Mouse (Mus musculus): ENCODE measurements around the gene Tor2a. TPM values are rescaled to one million over a fixed set of nuclear protein-coding genes. Genes with fewer than 3 reads are reported as not detected.
A peak's percentile ranks its signal among the peaks of the same experiment; 100 is the strongest.

Gene Tor2a
- polyA plus RNA-seq, 1 experiment from 2014 or later, result 61.5 TPM

DNA sequence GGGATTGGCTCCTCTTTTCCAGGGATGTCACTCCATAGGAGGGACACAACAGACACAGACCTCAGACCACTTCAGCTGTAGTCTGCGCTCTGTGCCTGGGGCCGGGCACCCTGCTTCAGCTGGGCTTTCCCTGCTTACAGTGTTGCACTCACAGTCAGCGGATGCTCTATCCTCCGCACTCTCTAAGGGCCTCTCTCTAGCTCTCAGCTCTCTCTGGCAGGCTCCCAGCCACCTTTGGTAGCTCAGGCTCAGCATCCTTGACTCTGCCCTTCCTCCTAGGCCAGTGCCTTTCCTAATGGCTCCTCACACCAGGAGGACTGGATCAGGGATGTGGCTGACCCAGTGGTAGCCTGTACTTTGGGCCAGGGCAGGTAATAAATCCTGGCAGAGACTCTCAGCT lies 25.1 kb upstream of the Tor2a start:
- Histone ChIP-seq H3K9me3 (no peaks in the 10 kb centered on the region), H3K36me3 (no peaks in the 10 kb centered on the region), H3K4me1 (peaks cover 54% of the 10 kb centered on the region), H3K9ac (no peak overlapping the region), H3K4me2 (replicated peaks) (no peak overlapping the region), H3K27me3 (no peaks in the 10 kb centered on the region), H3K27ac (peak overlapping the region; percentile 81), H3K4me3 (no peak overlapping the region)
- WGBS, result 51% methylated on average over 4 of the region's 4 CpGs
- ATAC-seq (ENCODE audit: insufficient number of reproducible peaks, insufficient read depth, low FRiP score, low TSS enrichment), result no peak

DNA sequence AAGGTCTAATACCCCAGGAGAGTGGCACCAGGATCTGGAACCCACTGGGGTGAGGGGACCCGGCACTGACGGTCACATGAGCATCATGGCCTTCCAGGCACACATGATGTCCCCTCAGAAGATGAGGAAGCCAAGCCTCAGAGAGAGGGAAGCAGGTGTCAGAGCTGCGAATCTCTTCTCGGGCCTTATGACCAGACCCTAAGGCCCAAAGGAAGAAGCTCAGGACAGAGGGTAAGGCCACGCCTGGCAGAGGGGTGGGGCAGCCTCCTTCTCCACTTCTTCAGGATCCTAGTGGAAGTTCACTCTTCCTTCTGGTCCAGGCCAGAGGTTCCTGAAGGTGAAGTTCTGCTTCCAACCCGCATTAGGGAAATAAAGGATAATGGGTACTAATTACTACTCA lies 24.3 kb upstream of the Tor2a start:
- no peak overlapping the region for H3K4me2 ChIP-seq (replicated peaks)
- ATAC-seq (ENCODE audit: insufficient number of reproducible peaks, insufficient read depth, low FRiP score, low TSS enrichment), result no peak
- 63% methylated on average over 6 of the region's 6 CpGs for WGBS
- no peak overlapping the region for H3K9ac ChIP-seq
- H3K9me3 ChIP-seq, result no peaks in the 10 kb centered on the region
- no peak overlapping the region for H3K27ac ChIP-seq
- H3K4me1 ChIP-seq, result peaks cover 54% of the 10 kb centered on the region
- no peaks in the 10 kb centered on the region for H3K27me3 ChIP-seq
- no peaks in the 10 kb centered on the region for H3K36me3 ChIP-seq
- H3K4me3 ChIP-seq, result no peak overlapping the region

DNA sequence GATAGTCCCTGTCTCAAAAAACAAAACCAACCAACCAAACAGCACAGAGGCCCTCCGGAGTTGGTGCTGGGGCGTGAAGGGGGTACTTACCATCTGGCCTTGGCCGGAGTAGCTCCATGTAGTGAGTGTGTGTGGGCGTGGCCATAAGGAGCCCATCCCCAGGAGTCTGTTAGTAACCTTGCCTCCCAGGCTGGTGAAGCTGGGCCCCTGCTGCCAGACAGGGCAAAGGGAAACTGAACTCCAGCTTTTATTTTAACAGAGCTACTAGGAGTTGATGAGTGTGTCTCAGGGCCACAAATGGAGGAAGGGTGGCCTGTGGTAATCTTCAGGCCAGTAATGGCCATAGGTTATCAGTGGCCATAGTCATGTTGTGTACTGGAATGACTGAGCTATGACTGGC lies 22.6 kb upstream of the Tor2a start:
- ATAC-seq (ENCODE audit: insufficient number of reproducible peaks, insufficient read depth, low FRiP score, low TSS enrichment), result no peak
- Histone ChIP-seq H3K27ac (peak overlapping the region; percentile 41; the same call in 1 of the 2 replicates), H3K4me1 (peaks cover 44% of the 10 kb centered on the region)

DNA sequence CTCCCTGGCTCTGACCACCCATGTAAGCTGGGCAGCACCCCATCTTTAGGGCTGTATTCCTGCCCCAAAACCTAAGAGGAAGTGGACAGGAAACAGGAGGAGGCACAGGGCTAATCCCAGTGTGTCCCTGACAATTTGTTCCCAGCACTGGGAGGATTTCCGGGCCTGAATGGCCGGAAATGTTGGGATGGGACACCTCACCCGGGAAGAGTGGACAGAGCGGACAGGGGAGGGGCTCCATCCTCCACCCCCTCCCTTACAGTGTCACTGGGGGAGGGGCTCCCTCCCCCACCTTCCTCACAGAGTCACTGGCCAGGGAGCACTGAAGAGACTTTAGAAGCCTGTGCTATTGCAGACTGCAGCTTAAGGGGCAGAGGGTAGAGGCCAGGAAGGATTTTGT lies 22.1 kb upstream of the Tor2a start:
- Histone ChIP-seq H3K27me3 (no peaks in the 10 kb centered on the region), H3K36me3 (no peaks in the 10 kb centered on the region), H3K4me1 (peaks cover 39% of the 10 kb centered on the region), H3K9me3 (no peaks in the 10 kb centered on the region), H3K9ac (no peak overlapping the region), H3K27ac (no peak overlapping the region), H3K4me2 (replicated peaks) (no peak overlapping the region), H3K4me3 (no peak overlapping the region)
- 34% methylated on average over 4 of the region's 4 CpGs for WGBS
- ATAC-seq (ENCODE audit: insufficient number of reproducible peaks, insufficient read depth, low FRiP score, low TSS enrichment), result no peak

More for the DNA sequence above, 22.6 kb upstream of the Tor2a start:
- 35% methylated on average over 4 of the region's 4 CpGs for WGBS
- Histone ChIP-seq H3K4me2 (replicated peaks) (no peak overlapping the region), H3K27me3 (no peaks in the 10 kb centered on the region), H3K9ac (no peak overlapping the region), H3K36me3 (no peaks in the 10 kb centered on the region), H3K4me3 (no peak overlapping the region), H3K9me3 (no peaks in the 10 kb centered on the region)

DNA sequence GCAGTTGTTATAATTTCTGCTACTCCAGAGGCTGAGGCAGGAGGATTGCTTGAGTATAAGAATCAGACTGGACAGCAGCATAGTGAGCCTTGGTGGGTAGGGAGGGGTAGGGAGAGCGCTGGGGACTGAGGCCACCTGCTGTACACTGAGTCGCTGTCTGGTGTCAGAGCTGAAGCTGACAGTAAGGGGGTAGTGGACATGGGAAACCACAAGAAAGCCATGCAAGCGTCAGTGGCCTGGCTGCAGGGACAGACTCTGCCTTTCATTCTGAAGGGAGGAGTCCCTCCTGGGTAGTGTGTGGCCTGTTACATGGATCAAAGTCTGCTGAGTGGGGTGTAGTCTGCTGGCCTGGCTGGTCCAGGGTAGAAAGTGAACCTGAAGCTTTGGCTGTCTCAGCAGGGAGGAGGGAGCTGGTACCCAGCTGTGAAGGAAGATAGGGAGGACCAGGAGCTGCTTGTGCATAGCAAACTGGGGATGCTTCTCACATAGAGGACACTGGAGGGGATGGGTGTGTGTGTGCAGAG lies 20.7 kb upstream of the Tor2a start:
- 50% methylated on average over 3 of the region's 3 CpGs for WGBS
- Histone ChIP-seq H3K9me3 (no peaks in the 10 kb centered on the region), H3K27me3 (peaks cover 8% of the 10 kb centered on the region; the same call in 1 of the 2 replicates), H3K4me3 (no peak overlapping the region), H3K4me2 (replicated peaks) (no peak overlapping the region), H3K4me1 (peaks cover 33% of the 10 kb centered on the region), H3K27ac (0 out of 2 replicates have a peak overlapping the region, but pooled peaks have one; percentile 36), H3K36me3 (no peaks in the 10 kb centered on the region), H3K9ac (no peak overlapping the region)
- ATAC-seq (ENCODE audit: insufficient number of reproducible peaks, insufficient read depth, low FRiP score, low TSS enrichment), result no peak

DNA sequence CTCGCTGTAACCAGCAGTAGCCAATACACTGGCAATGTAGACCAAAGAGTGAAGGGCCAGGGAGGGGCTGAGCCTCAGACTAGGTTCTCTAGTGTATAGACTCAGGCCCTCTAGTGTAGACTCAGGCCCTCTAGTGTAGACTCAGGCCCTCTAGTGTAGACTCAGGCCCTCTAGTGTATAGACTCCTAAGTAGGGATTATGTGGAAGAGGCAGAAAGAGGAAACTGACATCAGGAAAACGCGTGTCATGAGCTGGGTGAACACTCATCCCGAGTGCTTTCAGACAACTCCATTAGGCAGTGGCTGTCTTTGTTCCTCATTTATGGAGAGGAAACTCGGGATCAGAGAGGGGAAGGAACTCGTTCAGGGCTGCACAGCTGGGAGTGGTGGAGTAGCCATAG lies 20.0 kb upstream of the Tor2a start:
- H3K9ac ChIP-seq, result no peak overlapping the region
- H3K4me1 ChIP-seq, result peaks cover 33% of the 10 kb centered on the region
- no peak overlapping the region for H3K4me3 ChIP-seq
- WGBS, result 63% methylated on average over 6 of the region's 6 CpGs
- ATAC-seq (ENCODE audit: insufficient number of reproducible peaks, insufficient read depth, low FRiP score, low TSS enrichment), result no peak
- H3K36me3 ChIP-seq, result no peaks in the 10 kb centered on the region
- no peak overlapping the region for H3K4me2 ChIP-seq (replicated peaks)
- 0 out of 2 replicates have a peak overlapping the region, but pooled peaks have one; percentile 36 for H3K27ac ChIP-seq
- H3K27me3 ChIP-seq, result peaks cover 14% of the 10 kb centered on the region; the same call in 1 of the 2 replicates
- no peaks in the 10 kb centered on the region for H3K9me3 ChIP-seq

DNA sequence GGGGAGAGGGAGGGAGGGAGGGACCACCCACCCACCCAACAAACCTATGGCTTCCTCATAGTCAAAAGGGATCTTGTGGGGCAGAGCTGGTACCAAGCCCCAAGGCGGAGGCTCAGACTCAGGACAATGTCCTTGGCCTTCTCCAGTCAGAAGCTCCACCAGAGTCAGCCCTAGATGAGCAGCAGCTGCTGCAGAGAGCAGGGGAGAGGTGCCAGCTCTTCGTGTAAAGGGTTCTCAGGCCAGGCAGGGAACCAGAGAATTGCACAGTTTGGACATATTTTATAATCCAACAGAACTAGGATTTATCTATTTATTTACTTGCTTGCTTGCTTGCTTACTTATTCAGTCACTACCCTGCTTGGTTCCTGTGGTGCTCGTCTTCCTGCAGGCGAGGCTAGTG lies 17.7 kb upstream of the Tor2a start:
- no peak overlapping the region for H3K4me2 ChIP-seq (replicated peaks)
- WGBS, result 79% methylated on average over 4 of the region's 4 CpGs
- peaks cover 17% of the 10 kb centered on the region; the same call in 1 of the 2 replicates for H3K27me3 ChIP-seq
- H3K4me3 ChIP-seq, result no peak overlapping the region
- H3K4me1 ChIP-seq, result peaks cover 27% of the 10 kb centered on the region
- H3K27ac ChIP-seq, result no peak overlapping the region
- no peaks in the 10 kb centered on the region for H3K36me3 ChIP-seq
- no peak for ATAC-seq (ENCODE audit: insufficient number of reproducible peaks, insufficient read depth, low FRiP score, low TSS enrichment)
- no peaks in the 10 kb centered on the region for H3K9me3 ChIP-seq
- H3K9ac ChIP-seq, result no peak overlapping the region

DNA sequence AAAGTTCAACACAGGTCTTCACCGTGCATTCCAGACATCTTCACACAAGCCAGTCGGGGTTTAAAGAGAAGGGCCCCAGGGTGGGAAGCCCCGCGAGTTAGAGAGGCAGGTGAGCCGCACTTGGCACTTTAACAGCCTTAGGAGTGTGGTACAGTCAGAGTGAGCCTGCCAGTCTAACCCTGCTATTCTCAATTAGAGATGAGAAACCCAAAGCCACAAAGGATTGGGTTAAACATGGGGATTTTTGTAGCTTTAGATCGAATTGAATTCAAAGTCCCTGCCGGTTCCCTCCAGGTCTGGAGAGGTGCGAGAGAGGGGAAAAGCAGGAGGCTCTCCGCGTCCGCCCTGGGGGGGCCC lies 16.1 kb upstream of the Tor2a start, which contains the start of gene 6330409D20Rik:
6330409D20Rik (minus strand) TSS at position 101 of the 357 bp plus-strand sequence.
- Histone ChIP-seq H3K4me1 (peaks cover 18% of the 10 kb centered on the region), H3K36me3 (peaks cover 3% of the 10 kb centered on the region), H3K4me3 (peak within 1 kb of the TSS; percentile 52), H3K27me3 (peaks cover 17% of the 10 kb centered on the region; the same call in 1 of the 2 replicates), H3K9ac (peak within 1 kb of the TSS; percentile 46), H3K9me3 (no peaks in the 10 kb centered on the region), H3K4me2 (replicated peaks) (peak within 1 kb of the TSS; percentile 96), H3K27ac (0 out of 2 replicates have a peak within 1 kb of the TSS, but pooled peaks have one; percentile 5)
- WGBS, result 9% methylated on average over 11 of the region's 11 CpGs
- ATAC-seq (ENCODE audit: insufficient number of reproducible peaks, insufficient read depth, low FRiP score, low TSS enrichment), result no peak

DNA sequence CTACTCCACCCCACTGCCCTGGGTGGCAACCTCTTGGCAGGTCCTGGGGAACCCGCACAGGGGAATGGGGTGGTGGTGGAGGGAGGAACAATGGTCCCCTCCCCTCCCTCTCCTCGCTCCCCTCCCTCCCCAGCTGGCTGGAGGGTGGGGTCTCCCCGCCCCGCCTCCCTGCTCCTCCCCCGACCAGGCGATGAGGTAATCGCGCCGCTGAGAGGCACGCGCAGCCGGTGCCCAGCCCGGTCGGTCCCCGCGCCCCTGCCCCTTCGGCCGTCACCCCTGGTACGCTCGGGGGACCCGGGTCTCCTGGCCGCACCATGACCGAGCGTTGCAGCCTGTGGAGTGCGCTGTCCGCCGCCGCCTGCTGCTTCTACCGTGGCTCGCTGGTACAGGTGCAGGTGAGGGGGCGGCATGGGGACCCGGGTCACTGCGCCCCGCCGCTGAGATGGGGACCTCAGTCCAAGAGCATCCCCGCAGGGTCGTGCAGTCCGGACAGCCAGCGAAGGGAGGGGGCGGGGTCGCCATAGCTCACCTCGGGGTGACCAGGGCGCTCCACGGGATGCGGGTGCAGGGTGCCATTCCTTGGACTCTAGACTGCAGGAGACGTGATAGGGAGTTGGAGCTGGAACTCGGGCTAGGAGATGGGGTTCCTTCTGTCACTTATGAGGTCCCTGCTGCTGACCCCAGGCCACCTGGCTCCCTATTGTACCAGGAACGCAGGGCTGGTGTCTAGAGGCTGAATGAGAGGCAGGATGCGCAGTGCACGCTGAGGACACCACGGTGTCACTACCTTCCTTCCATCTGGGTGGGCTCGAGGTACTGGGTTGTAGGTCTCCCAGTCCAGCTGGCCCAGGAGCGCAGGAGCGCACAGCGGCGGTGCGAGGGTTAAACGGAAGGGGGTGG lies 15.5 kb upstream of the Tor2a start:
- H3K27ac ChIP-seq, result 0 out of 2 replicates have a peak overlapping the region, but pooled peaks have one; percentile 5
- no peaks in the 10 kb centered on the region for H3K9me3 ChIP-seq
- H3K4me1 ChIP-seq, result peaks cover 18% of the 10 kb centered on the region
- peak overlapping the region; percentile 46 for H3K9ac ChIP-seq
- peaks cover 9% of the 10 kb centered on the region for H3K36me3 ChIP-seq
- 3% methylated on average over 50 of the region's 58 CpGs for WGBS
- H3K27me3 ChIP-seq, result peaks cover 17% of the 10 kb centered on the region; the same call in 1 of the 2 replicates
- peak; percentile 31; the same call in 1 of the 2 replicates for ATAC-seq (ENCODE audit: insufficient number of reproducible peaks, insufficient read depth, low FRiP score, low TSS enrichment)
- peak overlapping the region; percentile 52 for H3K4me3 ChIP-seq
- H3K4me2 ChIP-seq (replicated peaks), result peak overlapping the region; percentile 96

DNA sequence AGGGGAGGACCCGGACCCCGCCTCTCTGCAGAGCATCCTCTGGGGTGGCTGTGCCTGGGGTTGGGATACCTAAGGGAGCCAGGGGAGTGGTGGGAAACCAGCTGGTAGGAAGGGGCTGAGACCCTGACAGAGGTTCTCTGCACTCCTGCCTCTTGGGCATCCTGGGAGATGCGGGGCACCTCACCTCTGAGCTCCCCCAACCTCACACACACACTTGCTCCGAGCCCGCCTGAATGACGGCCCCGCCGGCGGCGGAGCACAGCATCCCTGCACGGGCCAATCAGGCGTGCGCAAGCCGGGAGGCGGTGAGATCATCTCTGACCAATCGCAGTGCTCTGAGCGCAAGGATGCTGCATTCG lies 14.9 kb upstream of the Tor2a start:
- no peaks in the 10 kb centered on the region for H3K9me3 ChIP-seq
- peak; percentile 62; the same call in 1 of the 2 replicates for ATAC-seq (ENCODE audit: insufficient number of reproducible peaks, insufficient read depth, low FRiP score, low TSS enrichment)
- peaks cover 17% of the 10 kb centered on the region; the same call in 1 of the 2 replicates for H3K27me3 ChIP-seq
- WGBS, result 4% methylated on average over 18 of the region's 18 CpGs
- 0 out of 2 replicates have a peak overlapping the region, but pooled peaks have one; percentile 5 for H3K27ac ChIP-seq
- peak overlapping the region; percentile 96 for H3K4me2 ChIP-seq (replicated peaks)
- H3K9ac ChIP-seq, result no peak overlapping the region
- H3K36me3 ChIP-seq, result peaks cover 12% of the 10 kb centered on the region
- H3K4me3 ChIP-seq, result peak overlapping the region; percentile 52
- H3K4me1 ChIP-seq, result peaks cover 18% of the 10 kb centered on the region

DNA sequence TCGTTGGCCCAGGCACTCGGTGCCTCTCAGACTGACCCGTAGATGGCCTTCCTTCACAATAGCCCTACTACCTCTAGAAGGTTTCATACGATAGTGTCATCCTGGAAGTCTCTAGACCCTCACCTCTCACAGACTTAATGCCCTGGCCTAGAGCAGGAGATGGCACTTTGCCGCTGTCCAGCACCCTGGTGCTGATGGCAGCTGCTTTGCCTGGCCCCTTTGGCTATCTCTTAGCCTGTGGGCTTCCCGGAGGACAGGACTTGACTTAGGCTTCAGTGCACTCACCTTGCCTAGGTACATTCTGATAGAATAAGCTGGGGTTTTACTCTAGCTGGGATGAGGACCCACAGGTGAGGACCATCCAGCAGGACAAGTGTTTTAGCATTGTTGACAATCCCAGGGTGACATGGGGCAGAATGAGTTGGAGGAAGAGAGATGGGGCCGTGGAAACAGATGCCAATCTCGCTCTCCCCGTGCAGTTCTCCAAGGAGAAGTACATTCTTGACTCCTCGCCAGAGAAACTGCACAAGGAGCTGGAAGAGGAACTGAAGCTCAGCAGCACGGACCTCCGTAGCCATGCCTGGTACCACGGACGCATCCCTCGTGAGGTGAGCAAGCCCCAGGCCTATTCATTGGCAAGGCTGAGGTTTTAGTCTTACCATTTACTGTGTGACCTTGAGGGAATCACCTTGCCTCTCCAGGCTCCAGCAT lies 12.6 kb upstream of the Tor2a start:
- 78% methylated on average over 15 of the region's 15 CpGs for WGBS
- Histone ChIP-seq H3K9me3 (no peaks in the 10 kb centered on the region), H3K27ac (no peak overlapping the region), H3K4me3 (no peak overlapping the region), H3K4me1 (peaks cover 18% of the 10 kb centered on the region), H3K4me2 (replicated peaks) (no peak overlapping the region), H3K27me3 (peaks cover 17% of the 10 kb centered on the region; the same call in 1 of the 2 replicates), H3K9ac (no peak overlapping the region), H3K36me3 (peaks cover 17% of the 10 kb centered on the region)
- ATAC-seq (ENCODE audit: insufficient number of reproducible peaks, insufficient read depth, low FRiP score, low TSS enrichment), result no peak
